Mouse (Mus musculus) C2C12 (cell line): ENCODE measurements around the gene Aars.

Experiments
- CEBPB ChIP-seq: IDR thresholded peaks from one replicate; pipeline ENCODE4 v1.6.1; 2011; ENCODE audit warnings: low read depth, mild to moderate bottlenecking, control low read depth, moderate library complexity
- CTCF ChIP-seq: IDR thresholded peaks from one replicate; pipeline ENCODE4 v1.5.1; 2011; ENCODE audit not compliant: control insufficient read depth, insufficient read depth, insufficient read length
- MAX ChIP-seq: IDR thresholded peaks from one replicate; pipeline ENCODE4 v1.6.1; 2011; ENCODE audit warnings: mild to moderate bottlenecking, control low read depth
- MYOG ChIP-seq: IDR thresholded peaks from one replicate; pipeline ENCODE4 v1.6.1; 2011; ENCODE audit not compliant: control insufficient read depth, insufficient read length; ENCODE audit errors: extremely low read depth
- USF1 ChIP-seq: IDR thresholded peaks from one replicate; pipeline ENCODE4 v1.6.1; 2011; ENCODE audit warnings: low read depth, mild to moderate bottlenecking, control low read depth, moderate library complexity

GRCm38 (mm10) chr8:111032916-111033315, at the start of gene Aars:
- TF ChIP-seq CEBPB: no peak
- TF ChIP-seq CTCF: no peak
- no peak for TF ChIP-seq MAX
- TF ChIP-seq USF1: no peak
- no peak for TF ChIP-seq MYOG
